Mouse (Mus musculus) liver, embryonic 15.5 days (tissue): ENCODE measurements around the gene Vps13c. TPM values are rescaled to one million over a fixed set of nuclear protein-coding genes. Genes with fewer than 3 reads are reported as not detected.

ENCODE experiments used
- ATAC-seq: fragments of 200-750 bp; cut with Nextera tagmentation; 2 replicates; pipeline ENCODE4 v1.8.0; 2017; ENCODE audit warnings: moderate number of reproducible peaks, mild to moderate bottlenecking, moderate library complexity; ENCODE audit not compliant: insufficient read depth
- H3K27ac ChIP-seq: fragments of 300-500 bp; sonication (generic); replicated peaks from 2 replicates; pipeline ENCODE4 v1.5.1; 2015; ENCODE audit warnings: mild to moderate bottlenecking, inconsistent platforms
- H3K27me3 ChIP-seq: fragments of 300-500 bp; sonication (generic); 2 replicates; pipeline ENCODE4 v1.6.1; 2015; ENCODE audit warnings: mild to moderate bottlenecking, inconsistent platforms
- H3K36me3 ChIP-seq: fragments of 300-500 bp; sonication (generic); replicated peaks from 2 replicates; pipeline ENCODE4 v1.6.1; 2015; ENCODE audit warnings: moderate library complexity, mild to moderate bottlenecking, inconsistent platforms
- H3K4me1 ChIP-seq: fragments of 300-500 bp; sonication (generic); replicated peaks from 2 replicates; pipeline ENCODE4 v1.6.1; 2015; ENCODE audit warnings: inconsistent platforms
- H3K4me2 ChIP-seq: fragments of 300-500 bp; sonication (generic); 2 replicates; pipeline ENCODE4 v1.6.1; 2015; ENCODE audit warnings: moderate library complexity, mild to moderate bottlenecking, inconsistent platforms
- H3K4me3 ChIP-seq: fragments of 300-500 bp; sonication (generic); replicated peaks from 2 replicates; pipeline ENCODE4 v1.5.1; 2015; ENCODE audit warnings: mild to moderate bottlenecking, inconsistent platforms
- H3K9ac ChIP-seq: fragments of 300-500 bp; sonication (generic); 2 replicates; pipeline ENCODE4 v1.6.1; 2015; ENCODE audit warnings: moderate library complexity, mild to moderate bottlenecking, inconsistent platforms
- H3K9me3 ChIP-seq: fragments of 300-500 bp; sonication (generic); replicated peaks from 2 replicates; pipeline ENCODE4 v1.6.1; 2016; ENCODE audit warnings: inconsistent platforms
- WGBS: fragments of 180-500 bp; shearing (Covaris S2); methylation state at CpG from one replicate; pipeline ENCODE4 v1.1.7; 2015; ENCODE audit warnings: mixed read lengths; ENCODE audit not compliant: insufficient replicate concordance; 5-methylcytosine and 5-hydroxymethylcytosine counted together
- polyA plus RNA-seq: library from polyadenylated mRNA; unstranded; fragments of >200 nt; fragmentation: Nextera tagmentation; extraction: Ambion mirVana; gene quantifications from 2 replicates; pipeline ENCODE4 v1.2.1, GENCODE M21; 2015

The Vps13c gene
- polyA plus RNA-seq, 1 experiment from 2014 or later: 4.3 TPM

- ATAC-seq: no peak
- Histone ChIP-seq H3K9me3 (no peaks in the 10 kb centered on the region), H3K4me2 (peak within 1 kb of the TSS; percentile 91), H3K27me3 (peaks cover 52% of the 10 kb centered on the region), H3K4me3 (peak within 1 kb of the TSS; percentile 63), H3K27ac (no peak within 1 kb of the TSS), H3K9ac (peak within 1 kb of the TSS; percentile 39), H3K4me1 (peaks cover 21% of the 10 kb centered on the region), H3K36me3 (no peaks in the 10 kb centered on the region)
- WGBS: 5% methylated on average over 20 of the region's 20 CpGs
Observed at GRCm38 (mm10) chr9:67832046-67832605, 8.1 kb upstream of the Vps13c start, which contains the start of gene C2cd4a. TSS of gene C2cd4a (minus strand) at chr9:67832330.

- no peaks in the 10 kb centered on the region for H3K36me3 ChIP-seq
- no peak overlapping the region for H3K27ac ChIP-seq
- H3K9ac ChIP-seq: no peak overlapping the region
- H3K4me3 ChIP-seq: no peak overlapping the region
- H3K4me2 ChIP-seq: no peak overlapping the region
- WGBS: 75% methylated on average over 5 of the region's 5 CpGs
- no peaks in the 10 kb centered on the region for H3K9me3 ChIP-seq
- peaks cover 39% of the 10 kb centered on the region for H3K27me3 ChIP-seq
- ATAC-seq: no peak
- peaks cover 41% of the 10 kb centered on the region for H3K4me1 ChIP-seq
Observed at GRCm38 (mm10) chr9:67834535-67834934, 5.7 kb upstream of the Vps13c start.

DNA sequence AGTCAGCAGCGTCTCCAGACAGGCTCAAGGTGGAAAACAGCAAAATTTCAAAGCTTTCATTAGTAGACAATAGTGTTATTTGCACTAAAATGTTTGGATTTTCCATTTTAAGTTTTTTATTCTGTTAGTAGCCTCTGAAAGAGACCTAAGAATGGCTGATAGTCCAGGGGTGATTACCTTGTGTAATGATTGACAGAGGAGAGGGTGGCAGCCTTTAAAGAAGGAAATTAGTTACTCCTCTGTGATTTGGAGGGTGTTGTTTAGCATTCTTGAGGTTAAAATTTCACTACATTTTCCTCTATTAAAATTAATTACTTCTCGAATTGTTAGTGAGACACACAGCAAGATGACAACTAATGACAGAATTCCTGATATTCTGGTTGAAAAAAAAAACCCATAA, 2.9 kb upstream of the Vps13c start:
- WGBS: 65% methylated on average over 2 of the region's 2 CpGs

GRCm38 (mm10) chr9:67842797-67843196, 2.6 kb downstream of the Vps13c start:
- Histone ChIP-seq H3K4me3 (no peak overlapping the region), H3K27ac (peak overlapping the region; percentile 36), H3K4me1 (peaks cover 84% of the 10 kb centered on the region), H3K36me3 (no peaks in the 10 kb centered on the region), H3K9ac (peak overlapping the region; percentile 6), H3K4me2 (peak overlapping the region; percentile 77), H3K9me3 (no peaks in the 10 kb centered on the region), H3K27me3 (no peaks in the 10 kb centered on the region)
- ATAC-seq: no peak
- 13% methylated on average over 5 of the region's 5 CpGs for WGBS

More for the DNA sequence above, 2.9 kb upstream of the Vps13c start:
- peaks cover 48% of the 10 kb centered on the region for H3K4me1 ChIP-seq
- H3K4me2 ChIP-seq: no peak overlapping the region
- H3K9ac ChIP-seq: no peak overlapping the region
- ATAC-seq: no peak
- H3K27me3 ChIP-seq: peaks cover 12% of the 10 kb centered on the region
- H3K9me3 ChIP-seq: no peaks in the 10 kb centered on the region
- H3K36me3 ChIP-seq: no peaks in the 10 kb centered on the region
- no peak overlapping the region for H3K27ac ChIP-seq
- no peak overlapping the region for H3K4me3 ChIP-seq

GRCm38 (mm10) chr9:67845012-67845411, 4.8 kb downstream of the Vps13c start:
- peak overlapping the region; percentile 41 for H3K4me2 ChIP-seq
- peaks cover 83% of the 10 kb centered on the region for H3K4me1 ChIP-seq
- H3K36me3 ChIP-seq: no peaks in the 10 kb centered on the region
- H3K27ac ChIP-seq: 0 out of 2 replicates have a peak overlapping the region, but pooled peaks have one; percentile 38
- no peak overlapping the region for H3K9ac ChIP-seq
- H3K27me3 ChIP-seq: no peaks in the 10 kb centered on the region
- H3K9me3 ChIP-seq: no peaks in the 10 kb centered on the region
- 55% methylated on average over 4 of the region's 4 CpGs for WGBS
- ATAC-seq: no peak
- H3K4me3 ChIP-seq: no peak overlapping the region

- no peak for ATAC-seq
- Histone ChIP-seq H3K4me3 (no peak overlapping the region), H3K4me2 (0 out of 2 replicates have a peak overlapping the region, but pooled peaks have one; percentile 41), H3K9ac (no peak overlapping the region), H3K4me1 (peaks cover 83% of the 10 kb centered on the region), H3K36me3 (no peaks in the 10 kb centered on the region), H3K9me3 (no peaks in the 10 kb centered on the region), H3K27ac (0 out of 2 replicates have a peak overlapping the region, but pooled peaks have one; percentile 2), H3K27me3 (no peaks in the 10 kb centered on the region)
- 40% methylated on average over 5 of the region's 5 CpGs for WGBS
Observed at GRCm38 (mm10) chr9:67845648-67846047, 5.5 kb downstream of the Vps13c start.

DNA sequence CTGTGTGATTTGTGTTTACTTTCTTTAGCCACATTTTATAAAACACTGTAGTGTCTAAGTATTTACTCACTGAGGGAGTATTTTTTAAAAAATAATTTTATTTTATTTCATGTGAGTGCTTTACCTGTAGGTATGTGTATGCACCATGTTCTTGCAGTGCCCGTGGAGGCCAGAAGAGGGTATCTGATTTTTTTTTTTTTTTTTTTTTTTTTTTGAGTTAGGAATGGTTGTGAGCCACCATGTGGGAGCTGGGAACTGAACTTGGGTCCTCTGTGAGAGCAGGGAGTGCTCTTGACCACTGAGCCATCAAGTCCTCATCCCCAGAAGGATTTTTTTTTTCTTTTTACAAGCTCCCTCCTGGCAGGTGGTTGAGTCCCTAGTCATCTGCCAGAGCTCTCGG, 5.9 kb downstream of the Vps13c start:
- H3K4me2 ChIP-seq: no peak overlapping the region
- H3K4me3 ChIP-seq: no peak overlapping the region
- H3K27ac ChIP-seq: no peak overlapping the region
- ATAC-seq: no peak
- no peaks in the 10 kb centered on the region for H3K27me3 ChIP-seq
- H3K36me3 ChIP-seq: no peaks in the 10 kb centered on the region
- WGBS: 83% methylated on average over 2 of the region's 2 CpGs
- peaks cover 78% of the 10 kb centered on the region for H3K4me1 ChIP-seq
- no peaks in the 10 kb centered on the region for H3K9me3 ChIP-seq
- H3K9ac ChIP-seq: no peak overlapping the region

GRCm38 (mm10) chr9:67847606-67848005, 7.4 kb downstream of the Vps13c start:
- Histone ChIP-seq H3K27ac (no peak overlapping the region), H3K4me1 (peaks cover 63% of the 10 kb centered on the region), H3K9me3 (no peaks in the 10 kb centered on the region), H3K36me3 (no peaks in the 10 kb centered on the region), H3K27me3 (no peaks in the 10 kb centered on the region), H3K9ac (no peak overlapping the region), H3K4me2 (no peak overlapping the region), H3K4me3 (no peak overlapping the region)
- ATAC-seq: no peak
- 79% methylated on average over 3 of the region's 3 CpGs for WGBS

DNA sequence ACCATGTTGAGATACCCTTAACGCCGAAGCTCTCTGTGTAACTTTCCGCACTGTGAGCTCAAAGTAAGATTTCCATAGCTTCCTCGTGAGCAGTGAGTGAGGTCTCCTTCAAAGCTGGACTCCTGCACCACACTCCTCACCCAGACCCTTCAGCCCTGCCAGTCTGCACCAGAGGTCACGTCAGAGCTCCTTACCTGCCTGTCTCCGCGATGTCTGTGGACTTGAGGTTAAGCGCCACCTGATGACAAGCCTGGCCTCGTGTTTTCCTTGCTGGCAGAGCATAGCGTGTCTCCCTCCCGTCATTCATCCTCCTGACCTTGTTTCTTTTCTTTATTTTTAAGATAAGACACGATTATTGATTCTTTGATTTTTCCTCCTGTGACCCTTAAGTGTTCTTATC, 9.2 kb downstream of the Vps13c start:
- H3K36me3 ChIP-seq: 0 out of 2 replicates have a peak, but pooled peaks cover 5% of the 10 kb centered on the region
- no peak overlapping the region for H3K9ac ChIP-seq
- H3K27ac ChIP-seq: no peak overlapping the region
- no peak for ATAC-seq
- WGBS: 77% methylated on average over 12 of the region's 12 CpGs
- H3K4me1 ChIP-seq: peaks cover 48% of the 10 kb centered on the region
- H3K4me2 ChIP-seq: no peak overlapping the region
- H3K27me3 ChIP-seq: no peaks in the 10 kb centered on the region
- H3K9me3 ChIP-seq: no peaks in the 10 kb centered on the region
- H3K4me3 ChIP-seq: no peak overlapping the region

DNA sequence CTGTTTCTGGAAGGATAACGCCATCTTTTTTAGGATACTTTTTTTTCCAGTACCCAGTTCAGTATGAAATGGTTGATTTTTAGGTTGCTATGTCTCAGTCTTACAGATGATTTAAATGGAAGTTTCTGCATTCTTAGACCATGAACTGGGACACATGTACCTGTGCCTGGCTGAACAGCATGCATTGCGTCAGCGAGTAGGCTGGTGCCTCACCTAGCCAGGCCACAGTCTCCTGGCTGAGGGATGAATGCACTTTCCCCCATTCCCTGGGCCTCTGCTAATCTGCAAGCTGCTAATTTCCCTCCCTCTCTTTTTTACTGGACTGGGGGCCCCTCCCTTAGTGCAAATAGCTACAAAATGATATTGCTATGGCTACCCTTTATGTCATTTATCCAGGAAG, 9.7 kb downstream of the Vps13c start:
- no peak for ATAC-seq
- WGBS: 84% methylated on average over 3 of the region's 3 CpGs
- Histone ChIP-seq H3K27ac (0 out of 2 replicates have a peak overlapping the region, but pooled peaks have one; percentile 25), H3K36me3 (peaks cover 8% of the 10 kb centered on the region), H3K4me3 (no peak overlapping the region), H3K27me3 (no peaks in the 10 kb centered on the region), H3K4me2 (no peak overlapping the region), H3K9me3 (no peaks in the 10 kb centered on the region), H3K4me1 (peaks cover 44% of the 10 kb centered on the region), H3K9ac (no peak overlapping the region)

DNA sequence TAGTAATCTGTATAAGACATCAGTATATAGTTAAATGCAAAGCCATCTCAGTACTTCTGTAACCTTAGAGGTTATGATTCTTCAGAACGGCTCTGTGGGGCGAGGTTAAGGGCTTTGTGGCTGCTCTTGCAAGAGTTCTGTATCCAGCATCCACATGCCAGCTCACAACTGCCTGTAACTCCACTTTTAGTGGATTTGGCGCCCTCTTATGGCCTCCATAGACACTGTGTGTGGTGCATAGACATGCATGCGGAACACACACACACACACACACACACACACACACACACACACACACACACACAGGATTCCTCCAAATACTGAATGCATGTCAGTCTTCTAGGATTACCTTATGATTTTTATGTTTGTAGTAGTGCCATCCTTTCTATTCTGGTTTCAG, 11.0 kb downstream of the Vps13c start:
- no peak overlapping the region for H3K4me3 ChIP-seq
- H3K27ac ChIP-seq: no peak overlapping the region
- H3K27me3 ChIP-seq: no peaks in the 10 kb centered on the region
- H3K9ac ChIP-seq: no peak overlapping the region
- 76% methylated on average over 4 of the region's 4 CpGs for WGBS
- H3K4me2 ChIP-seq: no peak overlapping the region
- H3K9me3 ChIP-seq: no peaks in the 10 kb centered on the region
- peaks cover 16% of the 10 kb centered on the region for H3K36me3 ChIP-seq
- ATAC-seq: peak; percentile 37; the same call in 1 of the 2 replicates
- H3K4me1 ChIP-seq: peaks cover 34% of the 10 kb centered on the region

DNA sequence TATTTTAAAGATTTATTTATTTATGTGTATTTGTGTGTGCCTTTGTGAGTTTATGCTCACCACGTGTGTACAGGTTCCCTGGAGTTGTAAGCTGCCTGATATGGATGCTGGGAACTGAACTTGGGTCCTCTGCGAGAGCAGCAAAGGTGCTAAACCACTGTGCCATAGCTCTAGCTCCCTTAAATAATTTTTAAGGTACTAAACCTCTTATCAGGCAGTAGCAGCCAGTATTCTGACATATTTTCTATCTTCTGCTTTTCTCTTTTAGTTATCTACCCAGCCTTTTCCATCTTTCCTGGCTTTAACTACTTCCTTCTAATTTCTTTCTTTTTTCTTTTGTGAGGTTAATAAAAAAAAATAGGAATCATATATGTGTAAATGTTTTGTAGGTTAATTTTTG, 20.1 kb downstream of the Vps13c start:
- Histone ChIP-seq H3K27me3 (no peaks in the 10 kb centered on the region), H3K4me2 (peak overlapping the region; percentile 3; the same call in 1 of the 2 replicates), H3K9ac (no peak overlapping the region), H3K4me1 (peaks cover 46% of the 10 kb centered on the region), H3K4me3 (no peak overlapping the region), H3K36me3 (peaks cover 34% of the 10 kb centered on the region), H3K27ac (peak overlapping the region; percentile 69), H3K9me3 (no peaks in the 10 kb centered on the region)
- no peak; the same call in 1 of the 2 replicates for ATAC-seq
- WGBS: 36% methylated on average over 2 of the region's 2 CpGs
